Mouse (Mus musculus) G1E-ER4 (cell line): ENCODE results near the gene Cbx4. TPM values are rescaled to one million over a fixed set of nuclear protein-coding genes. Genes with fewer than 3 reads are reported as not detected.

Experiments used
- GATA1 ChIP-seq: IDR thresholded peaks from one replicate; pipeline ENCODE4 v1.8.0; 2012; ENCODE audit warnings: low read length, inconsistent platforms
- polyA plus RNA-seq: library from polyadenylated mRNA; stranded (reverse); fragments of >175 nt; gene quantifications from 2 replicates; pipeline ENCODE4 v1.2.3, GENCODE M21; 2012

Cbx4 gene
- polyA plus RNA-seq, 1 experiment = not detected

DNA sequence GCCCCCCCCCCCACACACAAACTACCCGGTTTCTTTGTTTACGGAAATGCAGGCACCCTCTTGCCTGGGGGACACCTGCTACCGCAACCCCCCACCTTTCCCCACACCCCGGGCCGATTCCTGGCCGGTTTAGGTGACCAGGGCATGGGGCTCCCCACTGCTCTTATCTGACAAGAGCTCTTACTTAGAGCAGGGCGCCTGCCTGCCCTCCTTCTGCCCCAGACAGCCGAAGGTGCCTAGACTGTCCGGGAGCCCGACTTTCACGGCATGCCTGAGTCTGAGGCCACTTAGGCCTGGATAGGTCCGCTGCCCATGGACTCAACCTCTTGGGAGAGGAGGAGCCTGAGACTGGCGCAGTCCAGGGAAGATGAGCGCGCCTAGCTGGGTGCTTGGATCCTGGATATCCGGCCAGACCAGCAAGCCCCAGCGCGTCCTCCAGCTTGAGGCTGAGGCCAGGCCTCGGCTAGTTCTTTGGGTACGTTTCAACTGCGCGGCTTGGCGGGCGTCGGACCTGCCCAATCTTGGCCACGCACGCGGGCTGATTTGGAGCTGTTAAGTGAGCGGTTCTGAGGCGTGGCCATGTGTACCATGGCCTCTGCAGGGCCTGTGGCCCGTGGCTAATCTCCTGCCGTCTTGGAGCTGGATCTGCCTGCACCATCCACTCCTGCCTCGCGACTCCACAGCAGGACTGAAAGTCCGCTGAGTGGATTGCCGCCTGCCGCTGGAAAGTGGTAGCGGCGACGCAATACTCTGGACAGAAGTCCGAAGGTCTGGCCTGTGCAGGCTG is 41.3 kb downstream of the Cbx4 start:
- TF ChIP-seq GATA1 = no peak

DNA sequence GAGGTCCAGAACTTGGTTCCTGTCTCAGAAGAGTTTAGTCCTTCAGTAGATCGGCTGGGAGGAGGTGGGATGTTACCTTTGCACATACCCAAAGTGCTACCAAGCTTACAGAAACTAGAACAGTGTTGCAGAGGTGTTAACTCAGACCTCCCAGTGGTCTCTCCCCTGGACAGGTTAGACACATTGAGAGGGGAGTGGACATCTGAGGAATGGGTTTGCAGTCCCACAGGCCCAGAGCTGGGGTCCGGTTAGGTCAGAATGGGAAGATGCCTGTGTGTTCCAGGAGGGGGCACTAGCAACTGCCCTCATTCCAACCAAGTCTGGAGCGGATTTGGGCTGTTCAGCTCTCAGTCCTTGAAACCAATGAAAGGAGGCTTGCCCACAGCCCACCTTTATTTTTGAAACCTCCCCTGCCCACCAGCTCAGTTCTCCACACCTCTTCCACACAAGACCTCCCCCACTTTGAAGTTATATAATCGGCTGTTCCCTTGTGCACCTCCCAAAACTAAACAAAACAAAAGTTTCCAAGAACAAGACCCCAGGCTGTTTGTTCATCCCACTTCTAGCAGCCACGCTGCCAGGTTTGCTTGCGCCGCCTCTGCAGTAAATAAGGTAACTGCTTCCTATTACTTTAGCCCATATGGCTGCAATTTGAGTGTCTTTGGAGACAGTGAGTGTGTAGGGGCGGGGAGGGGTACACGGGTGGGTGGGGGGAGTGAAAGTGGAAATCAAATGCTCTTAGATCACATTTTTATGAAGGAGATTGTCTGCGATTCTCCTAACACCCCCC is 42.1 kb downstream of the Cbx4 start:
- TF ChIP-seq GATA1 = no peak

DNA sequence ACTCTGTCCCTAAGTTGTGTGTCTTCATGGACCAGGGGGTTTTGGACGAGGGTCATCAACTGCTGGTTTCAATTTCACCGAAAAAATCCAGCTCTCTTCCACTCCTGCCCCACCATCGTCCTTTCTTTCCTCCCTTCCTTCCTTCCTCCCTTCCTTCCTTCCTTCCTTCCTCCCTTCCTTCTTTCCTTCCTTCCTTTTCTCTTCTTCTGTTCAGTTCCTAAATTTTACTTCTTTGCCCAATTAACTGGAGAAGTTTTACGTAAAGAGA is 42.8 kb downstream of the Cbx4 start:
- TF ChIP-seq GATA1 = no peak

DNA sequence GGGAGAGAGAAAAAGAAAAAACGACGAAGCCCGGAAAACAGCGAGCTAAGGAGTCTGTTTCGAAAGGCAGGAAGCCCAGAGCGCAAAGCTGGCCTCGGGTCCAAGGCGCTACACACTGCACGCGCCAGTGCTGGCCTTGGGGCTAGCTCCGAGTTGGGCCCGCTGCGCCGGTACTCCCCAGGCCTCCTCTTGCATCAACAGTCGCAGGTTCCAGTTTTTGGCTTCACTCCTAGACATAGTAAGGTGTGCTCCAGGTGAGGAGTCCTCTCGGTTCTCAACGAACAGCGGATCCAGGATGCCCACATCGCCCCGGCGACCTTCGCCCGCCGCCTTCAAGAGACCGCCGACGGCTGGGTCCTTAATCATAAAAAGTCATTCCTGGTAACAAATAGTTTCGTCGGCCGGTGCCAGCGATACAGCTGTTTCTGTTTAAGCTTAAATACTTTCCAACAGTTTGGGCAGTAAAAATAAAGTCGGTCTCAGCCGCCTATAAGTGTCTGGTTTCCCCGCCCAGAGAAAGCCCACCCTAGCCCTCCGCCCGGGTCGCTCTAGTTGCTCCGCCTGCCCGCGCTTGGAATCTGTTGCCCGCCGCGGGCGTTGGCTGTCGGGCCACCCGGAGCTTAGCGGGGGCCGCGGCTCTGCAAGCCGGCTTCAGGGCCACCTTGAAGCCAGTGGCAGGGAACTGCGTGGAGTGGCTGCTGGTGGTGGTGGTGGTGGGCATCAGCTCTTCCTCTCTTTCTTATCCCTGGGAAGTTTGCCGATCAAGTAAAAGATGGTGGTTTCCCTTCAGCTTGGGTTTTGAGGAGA is 43.4 kb downstream of the Cbx4 start:
- TF ChIP-seq GATA1 = no peak

DNA sequence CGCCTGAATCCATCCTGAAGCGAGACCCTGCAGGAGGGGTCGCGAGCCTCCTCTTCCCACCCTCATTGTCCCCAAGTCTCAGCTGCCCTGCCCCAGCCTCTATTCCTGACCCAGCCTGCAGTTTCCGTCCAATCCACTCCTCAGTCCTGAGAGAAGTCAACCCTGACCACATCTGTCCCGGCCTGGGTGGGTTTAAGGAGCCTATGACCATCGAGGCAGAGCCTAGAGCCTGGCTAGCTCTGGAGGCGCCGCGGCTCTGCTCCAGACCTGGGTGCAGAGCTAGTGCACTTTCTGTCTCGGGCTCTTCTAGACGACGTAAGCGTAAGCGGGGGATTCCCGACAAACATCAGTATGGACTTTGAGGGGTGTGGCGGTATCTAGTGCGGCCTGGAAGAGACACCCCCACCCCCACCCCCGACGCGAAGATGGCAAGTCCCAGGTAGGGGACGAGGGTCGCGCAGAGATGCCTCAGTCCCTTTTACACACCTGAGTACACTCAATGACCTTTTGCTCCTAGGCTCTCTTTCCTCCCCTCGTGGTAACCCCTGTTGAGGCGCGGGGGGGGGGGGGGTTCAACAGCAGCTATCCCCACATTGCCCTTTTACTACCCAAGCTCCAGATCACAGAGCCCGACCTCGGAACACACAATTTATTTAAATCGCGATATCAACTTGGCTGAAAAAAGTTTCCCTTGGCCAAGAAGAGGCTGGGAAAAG is 44.1 kb downstream of the Cbx4 start:
- TF ChIP-seq GATA1 = no peak

DNA sequence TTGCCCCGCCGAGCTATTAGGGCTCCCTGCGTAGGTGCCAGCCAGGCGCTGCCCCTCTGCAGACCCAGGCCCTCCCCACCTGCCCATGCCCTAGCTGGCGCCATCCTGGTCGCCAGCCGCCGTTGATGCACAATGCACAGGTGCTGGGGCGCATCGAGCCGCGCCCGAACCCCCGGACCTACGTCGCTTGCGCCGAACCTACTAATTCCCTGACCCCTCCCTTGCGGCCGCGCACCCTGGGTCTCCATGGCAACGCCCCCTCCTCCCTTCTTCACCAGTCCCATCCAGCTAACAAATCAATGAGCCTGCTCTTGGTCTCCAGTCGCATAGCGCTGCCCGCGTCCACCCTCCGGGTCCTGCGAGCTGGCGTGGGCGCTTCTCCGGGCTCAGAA is 44.7 kb downstream of the Cbx4 start:
- TF ChIP-seq GATA1 = no peak

DNA sequence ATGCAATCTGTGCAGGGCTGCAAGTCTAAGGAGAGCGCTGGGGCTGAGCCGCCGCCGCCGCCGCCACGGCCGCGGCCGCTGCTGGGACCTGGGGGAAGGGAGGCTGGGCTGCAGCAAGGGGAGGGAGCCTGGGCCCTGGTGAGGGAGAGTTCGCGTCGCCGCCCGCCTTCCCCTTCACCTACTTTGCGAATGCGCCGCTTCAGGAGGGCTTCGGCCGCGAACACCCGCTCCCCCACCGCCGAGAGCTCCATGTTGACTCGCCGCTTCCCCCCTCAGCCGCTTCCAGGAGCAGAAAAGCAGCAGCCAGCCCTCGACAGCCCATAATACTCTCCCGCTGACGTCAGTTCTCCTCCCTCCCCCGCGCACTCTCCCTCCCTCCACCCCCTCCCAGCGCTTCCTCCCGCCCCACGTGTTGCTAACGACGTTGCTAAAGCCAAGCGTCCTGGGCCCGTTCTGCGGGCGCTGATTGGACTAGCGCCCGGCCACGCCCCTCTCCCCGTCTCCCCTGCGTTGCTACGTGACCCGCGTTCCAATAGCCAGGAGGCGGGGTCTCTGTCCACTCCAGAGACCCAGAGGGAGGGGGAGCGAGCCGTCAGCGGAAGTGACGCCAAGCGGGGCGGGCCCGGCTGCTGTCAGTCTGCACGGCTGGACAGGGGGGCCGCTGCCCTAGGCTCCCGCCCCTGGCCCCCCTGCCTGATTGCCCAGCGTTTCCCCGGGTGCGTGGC is 45.3 kb downstream of the Cbx4 start, which contains the start of gene Cbx8:
Gene Cbx8 (minus strand): TSS at position 370 of the 725 bp plus-strand sequence.
- no peak for TF ChIP-seq GATA1

DNA sequence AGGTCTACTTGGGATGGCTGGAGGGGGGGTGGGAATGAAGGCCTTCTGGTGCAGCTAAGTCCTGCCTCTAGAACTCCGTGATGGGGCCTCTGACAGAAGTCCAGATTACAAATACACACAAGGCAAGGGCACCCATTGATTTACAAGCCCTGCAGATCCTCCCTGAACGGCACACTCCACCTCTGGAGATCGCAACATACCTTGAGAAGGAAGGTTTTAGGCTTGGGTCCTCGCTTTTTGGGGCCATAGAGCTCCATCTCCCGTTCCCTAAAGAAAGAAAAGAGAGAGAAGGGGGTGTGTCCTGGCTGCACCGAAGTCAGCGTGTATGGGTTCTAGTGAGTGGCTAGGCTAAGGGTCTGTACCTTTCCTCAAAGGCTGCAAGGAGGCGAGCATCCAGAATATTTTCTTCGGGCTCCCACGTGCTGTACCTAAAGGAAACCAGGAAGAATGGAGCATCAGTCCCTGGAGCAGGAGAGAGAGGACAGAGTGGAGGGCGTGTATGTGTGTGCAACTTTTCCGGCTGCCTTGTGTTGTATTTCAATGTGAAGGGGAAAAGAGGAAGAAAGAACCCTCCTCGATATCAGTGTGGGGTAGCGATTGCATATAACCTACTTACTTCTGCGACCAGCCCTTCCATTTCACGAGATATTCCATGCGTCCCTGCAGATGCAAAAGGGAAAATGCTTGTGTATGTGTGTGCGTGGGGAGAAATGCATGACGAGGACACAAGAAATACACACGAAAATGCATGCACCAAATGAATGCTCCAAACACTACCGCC is 46.1 kb downstream of the Cbx4 start:
- no peak for TF ChIP-seq GATA1

DNA sequence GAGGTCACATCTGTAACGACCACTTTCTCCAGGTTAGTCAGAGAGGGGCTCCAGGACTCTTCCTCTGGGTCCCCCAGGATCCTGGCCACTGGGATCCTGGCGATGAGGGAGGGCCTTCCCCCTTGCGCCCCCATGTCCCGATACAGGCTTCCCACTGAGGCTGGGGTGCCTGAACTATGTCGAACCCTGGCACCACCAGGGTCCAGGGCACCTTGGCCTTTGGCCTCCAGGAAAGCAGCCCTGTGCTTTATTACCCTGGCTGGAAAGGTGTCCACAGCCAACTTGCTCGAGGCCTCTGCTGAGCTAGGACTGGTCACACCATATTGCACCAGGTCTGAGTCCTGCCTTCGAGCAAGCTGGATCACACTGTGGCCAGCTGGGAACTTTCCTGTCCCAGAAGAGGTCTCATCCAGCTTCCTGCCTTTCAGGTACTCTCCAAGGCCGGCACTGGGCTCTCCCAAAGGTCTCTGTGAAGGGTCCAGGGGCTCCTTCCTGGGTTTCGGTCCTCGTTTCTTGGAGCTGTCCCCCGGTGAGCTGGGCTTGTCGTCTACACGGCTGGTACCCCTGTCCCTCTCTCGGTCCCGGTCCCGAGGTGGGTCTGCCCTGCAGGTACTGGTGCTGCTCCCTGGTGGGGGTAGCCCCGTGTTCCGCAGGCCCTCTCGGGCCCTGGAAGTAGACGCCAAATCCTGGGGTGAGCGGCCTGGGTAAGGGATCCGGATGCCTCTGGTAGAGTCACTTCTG is 47.1 kb downstream of the Cbx4 start:
- TF ChIP-seq GATA1 = no peak

DNA sequence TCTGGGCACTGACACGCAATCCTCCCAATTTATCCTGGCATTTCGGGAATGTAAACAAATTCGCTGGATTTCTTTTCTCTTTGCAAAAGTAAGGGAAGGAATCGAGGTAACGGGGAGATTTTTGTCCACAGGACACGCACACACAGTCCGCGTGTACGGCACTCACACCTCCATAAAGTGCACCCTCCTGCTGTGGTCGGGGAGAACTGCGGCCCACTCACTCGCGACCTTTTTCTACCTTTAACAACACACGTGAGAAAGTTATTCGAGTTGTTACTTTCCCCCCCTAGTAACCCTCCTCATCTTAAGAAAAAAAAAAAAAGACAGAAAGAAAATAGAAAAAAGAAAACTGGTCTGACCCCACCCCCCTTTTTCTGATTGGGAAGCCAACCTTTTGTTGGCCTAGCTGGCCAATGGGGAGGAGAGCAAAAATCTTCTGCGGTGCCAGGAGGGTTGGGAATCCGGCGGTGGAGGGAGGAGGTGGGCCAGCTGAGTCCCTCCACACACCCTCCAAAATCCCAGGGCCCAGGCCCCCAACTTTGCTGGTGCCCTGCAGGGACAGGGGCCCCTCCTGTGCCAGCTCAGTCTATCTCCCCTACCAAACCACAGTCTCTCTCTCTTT is 48.1 kb downstream of the Cbx4 start:
- no peak for TF ChIP-seq GATA1

DNA sequence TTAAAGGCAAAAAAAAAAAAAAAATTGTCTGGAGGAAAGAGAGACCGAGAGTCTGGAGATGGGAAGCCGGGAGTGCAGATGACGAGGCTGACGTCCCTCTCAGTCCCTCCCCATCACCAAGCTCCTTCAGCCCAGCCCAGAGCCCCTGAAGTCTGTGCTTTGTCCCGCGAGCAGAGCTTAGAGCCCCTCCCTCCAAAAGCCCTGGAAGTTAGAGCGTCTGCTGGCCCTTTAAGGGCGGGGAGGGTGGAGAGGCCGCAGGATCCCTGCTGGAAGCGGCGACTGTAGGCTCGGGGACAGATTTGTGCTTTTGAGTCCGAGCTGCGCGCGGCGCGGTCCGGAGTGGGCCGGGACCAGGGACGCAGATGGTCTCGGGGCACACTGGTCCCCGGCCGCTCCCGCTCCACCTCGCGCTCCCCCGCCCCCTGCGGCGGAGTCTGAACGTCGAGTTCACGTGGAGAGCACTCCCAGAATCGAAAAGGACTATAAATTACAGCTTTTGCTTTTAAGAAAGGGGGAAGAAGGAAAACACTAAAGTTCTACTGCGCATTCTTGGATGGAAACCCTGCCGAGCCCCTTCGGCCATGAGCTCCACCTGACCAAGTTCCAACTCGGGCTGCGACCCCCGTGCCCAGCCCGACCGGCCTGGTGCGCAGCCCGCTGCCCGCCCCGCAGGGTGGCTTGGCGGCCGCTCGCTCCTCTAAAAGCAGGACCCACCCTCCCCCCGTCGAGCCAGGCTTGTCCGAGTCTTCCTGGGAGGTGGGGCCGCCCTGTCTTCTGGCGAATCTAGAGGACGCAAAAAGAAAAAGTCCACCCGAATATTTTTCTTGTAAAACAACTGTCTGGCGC is 48.9 kb downstream of the Cbx4 start:
- TF ChIP-seq GATA1 = no peak

DNA sequence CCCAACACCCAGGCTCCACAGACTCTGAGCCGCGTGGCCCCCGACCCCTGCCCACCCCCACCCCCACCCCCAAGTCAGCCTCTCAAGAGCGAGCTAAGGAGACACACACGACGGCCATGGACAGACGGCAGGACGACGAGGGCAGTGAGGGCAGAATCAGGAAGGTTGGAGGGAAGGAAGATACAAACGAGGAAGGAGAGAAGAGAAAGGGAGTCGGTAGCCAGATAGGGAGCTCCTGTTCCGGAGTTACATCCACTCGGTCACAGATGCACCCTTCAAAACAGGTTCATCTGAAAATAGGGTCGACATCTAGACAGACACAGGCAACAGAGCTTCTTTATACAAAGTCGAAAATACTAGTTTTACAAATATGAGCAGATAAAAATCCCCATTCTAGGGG is 49.6 kb downstream of the Cbx4 start:
- no peak for TF ChIP-seq GATA1
